Mouse (Mus musculus): ENCODE data around the gene Gpatch8.
A peak's percentile ranks its signal among the peaks of the same experiment; 100 is the strongest.

The Gpatch8 gene

GRCm38 (mm10) chr11:102432115-102432843, 123.9 kb downstream of the Gpatch8 start:
- DNase-seq: peak; percentile 85 to 87

- DNase-seq: no peak
These were observed 124.5 kb downstream of the Gpatch8 start for GRCm38 (mm10) chr11:102431728-102432114.

- peak; percentile 80 to 84 for DNase-seq
These were observed 125.1 kb downstream of the Gpatch8 start for GRCm38 (mm10) chr11:102431018-102431645.

- peak; percentile 71 to 73 for DNase-seq
These were observed 125.8 kb downstream of the Gpatch8 start, which contains the start of gene Grn for GRCm38 (mm10) chr11:102430121-102431017. Grn (plus strand) TSS chr11:102430315.

- DNase-seq: no peak
These were observed 126.6 kb downstream of the Gpatch8 start for GRCm38 (mm10) chr11:102429551-102429950.

GRCm38 (mm10) chr11:102428981-102429540, 127.1 kb downstream of the Gpatch8 start:
- no peak for DNase-seq

All from B cell, adult 2 months (primary cell).